Mouse (Mus musculus) stomach, embryonic 16.5 days (tissue): ENCODE results near the gene Haao. TPM values are rescaled to one million over a fixed set of nuclear protein-coding genes. Genes with fewer than 3 reads are reported as not detected.

Source experiments
- ATAC-seq: fragments of 200-750 bp; cut with Nextera tagmentation; 2 replicates; pipeline ENCODE4 v1.8.0; 2017; ENCODE audit warnings: moderate number of reproducible peaks, moderate TSS enrichment; ENCODE audit not compliant: insufficient read depth, low FRiP score
- H3K27ac ChIP-seq: fragments of 300-500 bp; sonication (generic); 2 replicates; pipeline ENCODE4 v1.5.1; 2014; ENCODE audit warnings: low read length
- H3K27me3 ChIP-seq: fragments of 300-500 bp; sonication (generic); 2 replicates; pipeline ENCODE4 v1.6.1; 2014; ENCODE audit warnings: low read length, control low read depth, mixed read lengths; ENCODE audit not compliant: control insufficient read depth, insufficient read depth
- H3K36me3 ChIP-seq: fragments of 300-500 bp; sonication (generic); 2 replicates; pipeline ENCODE4 v1.6.1; 2014; ENCODE audit warnings: low read length; ENCODE audit not compliant: control insufficient read depth, insufficient read depth
- H3K4me1 ChIP-seq: fragments of 300-500 bp; sonication (generic); 2 replicates; pipeline ENCODE4 v1.6.1; 2014; ENCODE audit warnings: low read length, control low read depth, mixed read lengths; ENCODE audit not compliant: control insufficient read depth, insufficient read depth
- H3K4me2 ChIP-seq: fragments of 300-500 bp; sonication (generic); 2 replicates; pipeline ENCODE4 v1.6.1; 2014; ENCODE audit warnings: low read depth, low read length, mixed read lengths
- H3K4me3 ChIP-seq: fragments of 300-500 bp; sonication (generic); replicated peaks from 2 replicates; pipeline ENCODE4 v1.5.1; 2014; ENCODE audit warnings: mild to moderate bottlenecking, low read length
- H3K9ac ChIP-seq: fragments of 300-500 bp; sonication (generic); 2 replicates; pipeline ENCODE4 v1.6.1; 2014; ENCODE audit warnings: low read length
- H3K9me3 ChIP-seq: fragments of 300-500 bp; sonication (generic); replicated peaks from 2 replicates; pipeline ENCODE4 v1.6.1; 2016; ENCODE audit warnings: low read length, control low read depth; ENCODE audit not compliant: control insufficient read depth
- WGBS: fragments of 180-500 bp; shearing (Covaris S2); extraction: QIAGEN DNeasy Blood & Tissue Kit; methylation state at CpG from one replicate; pipeline ENCODE4 v1.1.7; 2014; 5-methylcytosine and 5-hydroxymethylcytosine counted together
- polyA plus RNA-seq: library from polyadenylated mRNA; unstranded; fragments of >200 nt; fragmentation: Nextera tagmentation; extraction: Ambion mirVana; gene quantifications from 2 replicates; pipeline ENCODE4 v1.2.1, GENCODE M21; 2015

Gene Haao
- polyA plus RNA-seq, 1 experiment from 2014 or later = 4.1 TPM

- no peak for ATAC-seq
- Histone ChIP-seq H3K27ac (no peak overlapping the region), H3K9me3 (no peaks in the 10 kb centered on the region), H3K27me3 (no peaks in the 10 kb centered on the region), H3K4me2 (no peak overlapping the region), H3K9ac (no peak overlapping the region), H3K4me3 (no peak overlapping the region), H3K36me3 (no peaks in the 10 kb centered on the region), H3K4me1 (peaks cover 25% of the 10 kb centered on the region)
- WGBS = 81% methylated on average over 5 of the region's 5 CpGs
Measured at GRCm38 (mm10) chr17:83887241-83887640, 39.5 kb upstream of the Haao start.

GRCm38 (mm10) chr17:83886395-83886794 is 38.6 kb upstream of the Haao start:
- H3K36me3 ChIP-seq = no peaks in the 10 kb centered on the region
- WGBS = 76% methylated on average over 3 of the region's 3 CpGs

GRCm38 (mm10) chr17:83885750-83886149 is 38.0 kb upstream of the Haao start:
- Histone ChIP-seq H3K9ac (no peak overlapping the region), H3K4me1 (peaks cover 16% of the 10 kb centered on the region), H3K36me3 (no peaks in the 10 kb centered on the region), H3K9me3 (no peaks in the 10 kb centered on the region), H3K4me3 (no peak overlapping the region), H3K27me3 (no peaks in the 10 kb centered on the region), H3K27ac (peak overlapping the region; percentile 41), H3K4me2 (no peak overlapping the region)
- no peak for ATAC-seq
- 68% methylated on average over 5 of the region's 5 CpGs for WGBS

More at GRCm38 (mm10) chr17:83886395-83886794, 38.6 kb upstream of the Haao start:
- H3K4me1 ChIP-seq = peaks cover 20% of the 10 kb centered on the region
- no peak overlapping the region for H3K4me2 ChIP-seq
- no peaks in the 10 kb centered on the region for H3K9me3 ChIP-seq
- no peak overlapping the region for H3K4me3 ChIP-seq
- H3K27ac ChIP-seq = peak overlapping the region; percentile 41; the same call in 1 of the 2 replicates
- H3K27me3 ChIP-seq = no peaks in the 10 kb centered on the region
- H3K9ac ChIP-seq = no peak overlapping the region
- ATAC-seq = no peak

- Histone ChIP-seq H3K4me2 (no peak overlapping the region), H3K4me1 (peaks cover 11% of the 10 kb centered on the region), H3K9ac (no peak overlapping the region), H3K36me3 (no peaks in the 10 kb centered on the region), H3K27me3 (no peaks in the 10 kb centered on the region), H3K4me3 (no peak overlapping the region), H3K9me3 (no peaks in the 10 kb centered on the region), H3K27ac (peak overlapping the region; percentile 40)
- WGBS = 76% methylated on average over 13 of the region's 13 CpGs
- no peak for ATAC-seq
Measured at GRCm38 (mm10) chr17:83885021-83885582, 37.3 kb upstream of the Haao start.

GRCm38 (mm10) chr17:83882788-83883187 is 35.0 kb upstream of the Haao start:
- Histone ChIP-seq H3K4me2 (no peak overlapping the region), H3K9me3 (no peaks in the 10 kb centered on the region), H3K4me3 (no peak overlapping the region), H3K27me3 (no peaks in the 10 kb centered on the region), H3K27ac (no peak overlapping the region), H3K4me1 (no peaks in the 10 kb centered on the region; the same call in 1 of the 2 replicates), H3K36me3 (no peaks in the 10 kb centered on the region), H3K9ac (no peak overlapping the region)
- WGBS = 95% methylated on average over 2 of the region's 2 CpGs
- no peak for ATAC-seq

GRCm38 (mm10) chr17:83881071-83881470 is 33.3 kb upstream of the Haao start:
- no peaks in the 10 kb centered on the region; the same call in 1 of the 2 replicates for H3K9me3 ChIP-seq
- no peak overlapping the region for H3K4me2 ChIP-seq
- H3K27ac ChIP-seq = no peak overlapping the region
- no peak for ATAC-seq
- no peaks in the 10 kb centered on the region for H3K36me3 ChIP-seq
- H3K4me1 ChIP-seq = no peaks in the 10 kb centered on the region
- H3K4me3 ChIP-seq = no peak overlapping the region
- H3K9ac ChIP-seq = no peak overlapping the region
- H3K27me3 ChIP-seq = no peaks in the 10 kb centered on the region
- WGBS = 87% methylated on average over 3 of the region's 3 CpGs

- 57% methylated on average over 9 of the region's 9 CpGs for WGBS
- no peaks in the 10 kb centered on the region for H3K27me3 ChIP-seq
- no peaks in the 10 kb centered on the region; the same call in 1 of the 2 replicates for H3K9me3 ChIP-seq
- H3K9ac ChIP-seq = no peak overlapping the region
- no peak overlapping the region for H3K4me3 ChIP-seq
- no peak overlapping the region for H3K4me2 ChIP-seq
- no peak overlapping the region for H3K27ac ChIP-seq
- no peaks in the 10 kb centered on the region for H3K36me3 ChIP-seq
- H3K4me1 ChIP-seq = no peaks in the 10 kb centered on the region
- ATAC-seq = no peak
Measured at GRCm38 (mm10) chr17:83880174-83880710, 32.5 kb upstream of the Haao start.

GRCm38 (mm10) chr17:83879631-83880030 is 31.9 kb upstream of the Haao start:
- Histone ChIP-seq H3K4me3 (no peak overlapping the region), H3K4me1 (peaks cover 3% of the 10 kb centered on the region; the same call in 1 of the 2 replicates), H3K27ac (no peak overlapping the region), H3K4me2 (no peak overlapping the region), H3K36me3 (no peaks in the 10 kb centered on the region), H3K27me3 (no peaks in the 10 kb centered on the region), H3K9ac (no peak overlapping the region), H3K9me3 (no peaks in the 10 kb centered on the region; the same call in 1 of the 2 replicates)
- 93% methylated on average over 6 of the region's 6 CpGs for WGBS
- ATAC-seq = no peak

GRCm38 (mm10) chr17:83874610-83875009 is 26.8 kb upstream of the Haao start:
- no peak overlapping the region for H3K4me3 ChIP-seq
- H3K9ac ChIP-seq = no peak overlapping the region
- H3K4me2 ChIP-seq = no peak overlapping the region
- 81% methylated on average over 8 of the region's 8 CpGs for WGBS
- H3K9me3 ChIP-seq = no peaks in the 10 kb centered on the region; the same call in 1 of the 2 replicates
- H3K36me3 ChIP-seq = no peaks in the 10 kb centered on the region
- peak overlapping the region; percentile 65 for H3K27ac ChIP-seq
- no peaks in the 10 kb centered on the region for H3K27me3 ChIP-seq
- ATAC-seq = no peak
- peaks cover 13% of the 10 kb centered on the region; the same call in 1 of the 2 replicates for H3K4me1 ChIP-seq
